Mouse (Mus musculus) heart, adult 10 weeks (tissue): Measurements from ENCODE around the gene Hddc2. TPM values are rescaled to one million over a fixed set of nuclear protein-coding genes. Genes with fewer than 3 reads are reported as not detected.

ENCODE experiments used
- polyA plus RNA-seq: library from polyadenylated mRNA; stranded (reverse); fragments of 350-450 nt; fragmentation: Illumina TruSeq; extraction: RNeasy Lipid Tissue Mini Kit (QIAGEN cat#74804); gene quantifications from one replicate; pipeline ENCODE4 v1.2.3, GENCODE M21; 2014; ENCODE audit warnings: low read depth, low replicate concordance

Hddc2 gene
- polyA plus RNA-seq, result 4.6 TPM

GRCm38 (mm10) chr10:31312865-31313848, at the start of gene Hddc2:
Gene Hddc2, plus strand, starts transcription at chr10:31313383.

Other genes starting within 250 kb of the Hddc2 start
- gene Tpd52l1, start 132.6 kb downstream of the Hddc2 start, polyA plus RNA-seq, result 12.6 TPM